Mouse (Mus musculus) adrenal gland, adult 2 months (tissue): ENCODE measurements around the gene Ckb. TPM values are rescaled to one million over a fixed set of nuclear protein-coding genes. Genes with fewer than 3 reads are reported as not detected.

Experiments used
- DNase-seq: peaks from one replicate; pipeline ENCODE4 v3.0.0; 2021
- polyA plus RNA-seq: library from polyadenylated mRNA; depleted of rRNA; stranded (reverse); fragments of >200 nt; gene quantifications from 2 replicates; pipeline ENCODE4 v1.2.3, GENCODE M21; 2012
- total RNA-seq, 2 experiments: library from RNA; stranded (reverse); gene quantifications; 2 replicates each; pipeline ENCODE4 v1.2.3; 2021

Gene Ckb
- total and polyA plus RNA-seq, 3 experiments: 30.9 to 192 (median 96.5) TPM

DNA sequence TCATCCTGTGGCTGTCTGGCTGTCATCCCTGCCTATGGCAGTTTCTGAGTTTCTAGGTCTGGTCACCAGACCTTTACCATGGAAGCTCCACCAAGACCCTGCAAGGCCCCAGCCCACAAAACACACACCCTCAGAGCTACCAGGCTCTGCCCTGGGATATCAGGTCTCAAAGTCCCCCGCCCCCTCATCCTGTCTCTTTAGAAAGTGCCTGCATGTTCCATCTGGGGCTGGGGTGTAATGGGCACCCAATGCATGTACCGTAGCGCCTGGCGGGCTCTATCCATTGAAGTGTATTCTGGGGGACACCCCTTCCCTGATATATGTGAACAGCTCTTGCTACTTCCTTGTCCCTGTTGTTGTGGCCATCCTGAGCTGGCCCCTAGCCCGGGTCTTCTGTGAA, 20.8 kb upstream of the Ckb start:
- DNase-seq: no peak

GRCm38 (mm10) chr12:111691346-111691872, 19.3 kb upstream of the Ckb start:
- no peak for DNase-seq

GRCm38 (mm10) chr12:111689426-111689825, 17.3 kb upstream of the Ckb start:
- DNase-seq: no peak

GRCm38 (mm10) chr12:111688069-111688428, 15.9 kb upstream of the Ckb start:
- no peak for DNase-seq

- peak; percentile 82 for DNase-seq
Measured at GRCm38 (mm10) chr12:111687350-111688068, 15.4 kb upstream of the Ckb start.

DNA sequence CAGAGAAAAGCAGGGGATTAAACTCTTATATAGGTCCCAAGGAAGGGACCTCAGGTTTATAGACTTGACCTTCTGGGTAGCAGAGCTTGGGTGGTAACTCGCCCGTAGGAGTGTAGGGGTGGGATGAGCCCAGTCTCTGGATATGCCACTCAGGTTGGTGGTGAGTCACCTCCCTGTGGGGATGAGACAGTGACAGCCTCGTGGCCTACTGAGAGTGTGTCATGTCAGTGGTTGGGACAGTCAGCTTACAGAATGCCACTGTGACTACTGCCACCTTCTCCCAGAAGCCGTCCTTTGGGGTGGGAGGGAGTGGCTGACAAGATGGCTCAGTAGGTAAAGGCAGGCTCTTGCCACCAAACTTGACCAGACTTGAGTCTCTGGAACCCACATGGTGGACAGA, 14.3 kb upstream of the Ckb start:
- DNase-seq: peak; percentile 71

GRCm38 (mm10) chr12:111682806-111683205, 10.7 kb upstream of the Ckb start:
- no peak for DNase-seq

DNA sequence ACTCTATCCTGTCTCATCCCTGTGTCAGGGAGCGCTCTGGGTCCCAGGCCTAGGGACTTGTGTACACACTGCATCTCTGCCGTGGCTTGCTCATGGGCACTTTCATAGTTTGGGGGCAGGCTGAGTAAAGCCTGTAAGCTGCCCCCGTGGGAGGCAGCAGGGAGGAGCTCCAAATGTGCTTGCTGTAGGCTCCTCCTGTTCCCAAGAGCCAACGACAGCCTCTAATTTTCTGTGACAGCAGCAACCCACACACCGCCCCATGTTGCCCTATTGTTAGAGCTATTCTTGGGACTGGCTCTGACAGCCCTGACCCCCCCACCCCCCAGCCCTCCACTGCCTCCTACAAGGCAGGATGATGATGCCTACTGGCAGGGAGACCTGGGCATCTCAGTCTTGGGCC, 9.9 kb upstream of the Ckb start:
- no peak for DNase-seq

- no peak for DNase-seq
Measured at GRCm38 (mm10) chr12:111681305-111681704, 9.2 kb upstream of the Ckb start.

DNA sequence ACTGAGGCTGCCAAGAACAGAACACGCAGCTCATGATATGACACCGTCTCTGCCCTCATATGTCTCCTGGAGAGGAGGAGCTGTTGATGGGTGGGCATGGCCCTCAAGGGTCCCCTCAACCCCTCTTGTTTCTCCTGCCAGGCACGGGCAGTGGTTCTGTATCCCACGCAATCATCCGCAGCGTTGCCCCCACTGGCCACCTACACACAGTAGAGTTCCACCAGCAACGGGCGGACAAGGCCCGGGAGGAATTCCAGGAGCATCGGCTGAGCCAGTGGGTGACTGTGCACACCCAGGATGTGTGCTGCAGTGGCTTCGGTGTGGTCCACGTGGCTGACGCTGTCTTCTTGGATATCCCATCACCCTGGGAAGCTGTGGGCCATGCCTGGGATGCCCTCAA, 8.5 kb upstream of the Ckb start:
- no peak for DNase-seq

DNA sequence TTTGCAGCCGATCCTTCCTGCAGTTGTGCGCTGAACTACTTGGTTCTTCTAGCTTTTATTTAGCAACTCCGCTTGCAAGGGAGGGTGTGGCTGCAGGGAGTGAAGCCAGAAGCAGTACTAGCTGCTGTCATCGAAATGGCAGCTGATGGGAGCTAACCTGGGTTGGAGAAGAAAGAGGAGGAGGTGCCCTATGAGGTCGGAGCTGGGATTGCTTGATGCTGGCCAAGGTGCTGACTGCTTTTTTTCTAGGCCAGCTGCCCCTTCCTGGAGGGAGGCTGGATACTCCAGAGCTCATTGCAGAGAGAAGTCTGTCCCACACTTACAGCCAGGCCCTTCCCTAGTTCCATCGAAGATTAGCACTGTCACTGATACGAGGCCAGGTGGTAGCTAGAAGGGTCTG, 6.9 kb upstream of the Ckb start:
- DNase-seq: no peak

GRCm38 (mm10) chr12:111678670-111678933, 6.5 kb upstream of the Ckb start:
- DNase-seq: no peak

DNA sequence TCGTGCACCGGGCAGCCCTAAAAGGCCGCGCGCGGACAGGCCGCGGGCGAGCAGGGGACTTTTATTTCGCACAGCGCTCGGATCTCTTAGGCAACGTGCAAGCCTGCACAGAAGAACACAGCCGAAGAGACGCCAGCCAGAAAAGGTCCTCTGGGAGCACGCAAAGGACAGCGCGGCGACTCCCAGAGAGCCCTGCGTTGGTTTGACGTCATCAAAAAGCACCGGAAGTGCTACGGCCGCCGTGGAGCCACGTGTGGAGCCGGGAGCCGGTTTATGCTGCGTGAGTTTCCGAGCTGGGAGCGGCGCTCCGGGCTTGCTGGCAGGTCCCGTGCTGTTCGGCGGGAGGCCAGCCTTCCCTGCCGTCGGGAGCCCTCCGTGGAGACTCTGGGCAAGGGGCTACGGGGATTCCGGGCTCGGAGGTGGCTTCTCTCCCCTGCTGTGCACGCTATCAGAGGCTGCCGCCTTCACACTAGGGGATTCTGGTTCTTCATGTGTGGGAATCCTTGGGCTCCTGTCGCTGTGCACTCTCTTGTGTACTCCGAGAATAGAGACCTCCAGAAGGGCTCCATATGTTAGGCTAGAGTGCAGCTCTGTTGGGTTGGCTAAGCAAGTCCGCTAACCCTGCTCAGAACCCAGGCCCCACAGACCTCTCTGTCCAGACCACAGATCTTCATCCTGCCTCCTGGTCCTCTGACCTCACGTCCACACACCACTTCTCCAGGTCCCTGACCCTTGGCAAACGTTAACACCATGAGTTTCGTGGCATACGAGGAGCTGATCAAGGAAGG, 5.9 kb upstream of the Ckb start, which contains the start of gene Trmt61a:
TSS of gene Trmt61a (plus strand) at position 224 of the 788 bp plus-strand sequence.
- DNase-seq: peak; percentile 91

DNA sequence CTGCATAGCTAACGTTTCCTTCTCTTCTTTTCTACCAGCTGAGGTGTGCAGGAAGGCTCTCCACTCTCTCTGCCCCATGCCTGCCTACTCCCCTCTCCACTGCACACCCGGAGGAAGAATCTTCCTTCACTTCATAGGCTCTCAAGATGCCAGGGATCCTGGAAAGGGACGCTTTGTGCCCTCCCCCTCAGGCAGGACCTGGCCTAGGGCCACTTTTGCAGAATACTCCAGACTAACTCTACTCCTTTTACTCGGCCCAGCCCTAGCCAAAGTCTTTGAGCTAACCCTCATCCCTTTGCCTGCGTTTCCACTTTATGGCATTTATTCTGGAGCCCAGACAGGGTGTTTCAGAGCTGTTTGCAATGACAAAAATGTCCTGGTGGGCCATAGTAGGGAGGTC, 5.3 kb upstream of the Ckb start:
- no peak for DNase-seq

GRCm38 (mm10) chr12:111675797-111676580, 3.9 kb upstream of the Ckb start:
- DNase-seq: no peak

DNA sequence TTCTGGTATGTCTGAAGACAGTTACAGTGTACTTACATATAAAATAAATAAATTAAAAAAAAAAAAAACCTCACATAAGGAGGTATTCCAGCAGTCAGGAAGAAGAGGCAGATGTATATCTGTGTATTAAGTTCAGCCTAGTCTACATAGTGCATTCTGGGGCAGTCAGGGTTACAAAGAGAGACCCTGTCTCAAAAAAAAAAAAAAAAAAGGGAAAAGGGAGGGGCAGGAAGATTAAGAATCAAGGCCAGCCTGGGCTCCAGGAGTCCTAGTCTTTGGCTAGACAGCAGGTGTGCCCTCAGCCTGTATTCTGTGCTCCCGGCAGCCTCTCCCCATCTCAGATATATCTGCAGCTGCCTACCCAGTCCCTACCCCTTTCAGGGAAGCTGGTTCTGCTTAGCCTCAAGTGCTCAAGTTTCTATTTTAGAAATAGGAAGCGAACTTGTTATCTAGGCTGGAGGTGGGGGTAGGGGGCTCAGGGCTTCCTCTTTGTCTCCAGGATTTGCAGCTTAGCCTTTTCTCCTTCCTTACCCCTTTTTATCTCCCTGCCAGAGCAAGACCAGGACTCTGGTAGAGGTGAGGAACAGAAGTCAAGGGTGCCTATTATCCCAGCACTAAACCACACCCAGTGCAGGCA, 2.8 kb upstream of the Ckb start:
- DNase-seq: no peak

DNA sequence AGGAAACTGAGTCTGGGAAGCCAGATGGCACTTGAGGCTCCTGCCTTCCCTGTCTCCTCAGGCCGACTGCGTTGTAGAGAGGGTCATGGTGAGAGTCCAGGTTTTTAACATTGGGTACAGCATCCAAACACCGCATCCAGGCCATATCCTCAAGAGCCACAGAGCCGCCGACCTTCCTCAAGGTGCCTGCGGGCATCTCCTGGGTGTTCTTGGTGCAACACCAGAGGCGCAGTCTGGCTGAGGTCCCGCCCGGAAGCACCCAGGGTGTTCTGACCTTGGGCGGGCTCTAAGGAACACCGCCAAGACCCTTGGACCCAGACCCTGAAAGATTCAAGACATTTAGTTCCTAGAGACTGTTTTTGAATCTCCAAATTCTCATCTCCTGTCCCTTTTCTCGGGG, 443 bp upstream of the Ckb start:
- no peak for DNase-seq

DNA sequence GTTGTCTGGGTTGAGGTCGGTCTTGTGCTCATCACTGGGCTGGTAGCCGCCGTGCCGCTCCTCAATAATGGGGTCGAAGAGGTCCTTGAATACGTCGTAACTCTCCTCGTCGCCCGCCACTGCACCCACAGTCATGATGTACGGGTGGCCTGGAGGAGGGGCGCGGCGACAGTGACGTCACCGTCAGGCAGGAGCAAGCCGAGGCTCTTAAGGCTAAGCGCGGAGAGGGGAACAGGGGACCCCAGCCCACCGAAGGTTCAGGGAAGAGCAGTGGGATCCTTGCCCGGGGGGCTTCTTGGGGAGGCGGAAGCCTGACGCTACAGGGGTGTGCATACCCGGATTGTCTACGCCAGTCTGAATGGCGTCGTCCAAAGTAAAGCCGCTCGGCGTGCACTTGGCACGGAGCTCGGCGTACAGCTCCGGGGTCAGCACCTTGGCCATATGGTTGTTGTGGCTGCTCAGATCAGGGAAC, 671 bp downstream of the Ckb start:
- DNase-seq: peak; percentile 72

DNA sequence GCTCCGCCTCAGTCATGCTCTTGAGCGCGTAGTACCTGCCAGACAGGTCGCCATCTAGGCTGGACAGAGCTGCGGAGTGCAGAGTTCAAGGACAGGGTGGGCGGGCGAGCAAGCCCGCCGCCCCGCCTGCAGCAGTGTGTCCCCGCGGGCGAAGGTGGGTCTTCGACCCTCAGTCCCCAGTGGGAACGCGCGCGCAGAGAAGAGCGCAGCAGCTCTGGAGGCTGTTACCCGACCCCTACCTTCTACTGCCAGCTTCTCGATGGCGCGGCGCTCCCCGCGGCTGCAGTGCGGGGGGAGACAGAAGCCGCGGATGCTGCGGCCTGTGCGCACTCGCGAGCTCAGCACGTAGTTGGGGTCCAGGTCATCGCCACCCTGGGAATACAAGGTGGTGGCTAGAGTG, 1.2 kb downstream of the Ckb start:
- DNase-seq: peak; percentile 30

GRCm38 (mm10) chr12:111670371-111670971, 1.7 kb downstream of the Ckb start:
- DNase-seq: peak; percentile 66

- DNase-seq: no peak
Measured at GRCm38 (mm10) chr12:111669961-111670360, 2.2 kb downstream of the Ckb start.
